Mouse (Mus musculus): ENCODE results near the gene Slc35a5. TPM values are rescaled to one million over a fixed set of nuclear protein-coding genes. Genes with fewer than 3 reads are reported as not detected.

Gene Slc35a5
- polyA plus RNA-seq, 1 experiment = 65.0 TPM

DNA sequence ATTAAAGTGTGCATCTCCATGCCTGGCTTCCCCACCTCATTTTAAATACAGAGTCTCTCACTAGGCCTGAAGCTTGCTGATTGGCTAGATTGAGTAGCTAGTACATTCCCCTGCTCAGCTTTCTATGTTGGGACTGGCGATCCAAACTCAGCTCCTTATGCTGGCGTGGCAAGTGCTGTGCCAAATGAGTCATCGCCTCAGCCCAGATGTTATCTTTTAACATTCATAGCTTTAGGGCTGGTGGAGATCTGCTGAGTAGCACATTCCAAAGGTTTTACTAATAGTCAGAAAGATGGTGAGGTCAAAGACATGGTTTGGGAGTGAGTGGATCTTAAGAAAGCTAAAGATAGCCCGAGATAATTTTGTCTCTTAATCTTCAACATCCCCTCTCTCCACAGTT is 48.0 kb downstream of the Slc35a5 start:
- Histone ChIP-seq H3K36me3 (ENCODE audit: control insufficient read depth, insufficient read depth, low read length) (no peaks in the 10 kb centered on the region), H3K4me3 (ENCODE audit: control insufficient read depth, low read depth, low read length) (no peak overlapping the region), H3K27me3 (ENCODE audit: control insufficient read depth, insufficient read depth, low read length) (no peaks in the 10 kb centered on the region), H3K27ac (ENCODE audit: control insufficient read depth, insufficient read depth, low read depth, low read length) (no peak overlapping the region), H3K4me1 (ENCODE audit: control insufficient read depth, insufficient read depth, low read length) (no peaks in the 10 kb centered on the region)
- no peak for TF ChIP-seq CTCF (IDR thresholded peaks at IDR 0.05; ENCODE audit: control insufficient read depth, insufficient read depth, insufficient replicate concordance, low read depth, low read length)

DNA sequence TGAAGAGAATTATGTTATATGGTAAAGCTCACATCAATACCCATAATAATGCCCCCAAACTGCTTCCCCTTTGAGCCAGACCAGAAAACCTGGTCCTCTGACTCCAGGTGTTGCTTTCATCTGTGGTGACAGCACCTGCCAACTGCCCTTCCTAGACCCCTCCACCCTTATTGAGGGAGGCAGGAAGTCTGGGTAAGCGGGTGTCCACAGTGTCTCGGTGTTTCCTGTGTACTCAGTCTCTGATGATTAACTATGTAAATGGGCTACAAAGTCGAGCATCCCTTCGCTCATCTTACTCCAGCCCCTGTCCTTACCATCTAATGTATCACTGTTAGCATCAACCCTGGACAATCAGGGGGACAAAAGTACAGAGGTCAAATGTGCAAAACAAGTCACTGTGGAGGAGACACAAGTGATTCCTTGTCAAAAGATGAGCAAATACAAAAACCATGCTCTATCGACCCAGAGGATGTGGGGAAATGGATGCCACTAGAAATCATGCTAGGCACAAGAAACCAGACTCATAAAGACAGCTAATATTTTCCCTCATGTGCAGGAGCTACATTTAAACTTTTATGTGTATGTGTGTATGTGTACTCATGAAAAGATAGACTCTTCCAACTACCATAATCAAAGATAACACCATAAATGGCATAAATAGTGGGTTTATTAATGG is 50.2 kb downstream of the Slc35a5 start:
- Histone ChIP-seq H3K27ac (ENCODE audit: control insufficient read depth, insufficient read depth, low read depth, low read length) (no peak overlapping the region), H3K4me1 (ENCODE audit: control insufficient read depth, insufficient read depth, low read length) (no peaks in the 10 kb centered on the region), H3K4me3 (ENCODE audit: control insufficient read depth, low read depth, low read length) (no peak overlapping the region), H3K36me3 (ENCODE audit: control insufficient read depth, insufficient read depth, low read length) (no peaks in the 10 kb centered on the region), H3K27me3 (ENCODE audit: control insufficient read depth, insufficient read depth, low read length) (no peaks in the 10 kb centered on the region)
- TF ChIP-seq POLR2A (IDR thresholded peaks at IDR 0.05; ENCODE audit: control insufficient read depth, low read depth, low read length) = no peak
- TF ChIP-seq CTCF (IDR thresholded peaks at IDR 0.05; ENCODE audit: control insufficient read depth, insufficient read depth, insufficient replicate concordance, low read depth, low read length) = no peak

DNA sequence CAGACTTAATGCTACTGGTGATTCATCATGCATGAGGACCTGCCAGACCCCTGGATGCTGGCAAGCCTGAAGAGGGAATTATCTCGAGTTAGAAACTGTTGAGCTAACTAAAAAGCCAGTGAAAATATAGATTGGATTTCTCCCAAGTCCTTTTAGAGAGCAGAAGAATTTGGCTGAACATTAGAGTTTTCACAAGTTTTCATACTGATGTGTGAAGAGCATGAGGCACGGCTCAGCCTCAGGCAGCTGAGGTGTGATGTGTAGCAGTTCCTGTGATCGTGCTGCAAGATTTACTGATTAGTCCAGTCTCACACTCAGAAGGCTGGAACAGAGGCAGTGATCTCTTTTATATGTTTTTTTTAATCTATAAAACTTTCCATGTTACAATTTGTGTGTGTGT is 53.5 kb downstream of the Slc35a5 start:
- Histone ChIP-seq H3K36me3 (ENCODE audit: control insufficient read depth, insufficient read depth, low read length) (no peaks in the 10 kb centered on the region), H3K27me3 (ENCODE audit: control insufficient read depth, insufficient read depth, low read length) (no peaks in the 10 kb centered on the region), H3K27ac (ENCODE audit: control insufficient read depth, insufficient read depth, low read depth, low read length) (no peak overlapping the region), H3K4me3 (ENCODE audit: control insufficient read depth, low read depth, low read length) (no peak overlapping the region), H3K4me1 (ENCODE audit: control insufficient read depth, insufficient read depth, low read length) (no peaks in the 10 kb centered on the region)
- TF ChIP-seq CTCF (IDR thresholded peaks at IDR 0.05; ENCODE audit: control insufficient read depth, insufficient read depth, insufficient replicate concordance, low read depth, low read length) (no peak), POLR2A (IDR thresholded peaks at IDR 0.05; ENCODE audit: control insufficient read depth, low read depth, low read length) (no peak)

DNA sequence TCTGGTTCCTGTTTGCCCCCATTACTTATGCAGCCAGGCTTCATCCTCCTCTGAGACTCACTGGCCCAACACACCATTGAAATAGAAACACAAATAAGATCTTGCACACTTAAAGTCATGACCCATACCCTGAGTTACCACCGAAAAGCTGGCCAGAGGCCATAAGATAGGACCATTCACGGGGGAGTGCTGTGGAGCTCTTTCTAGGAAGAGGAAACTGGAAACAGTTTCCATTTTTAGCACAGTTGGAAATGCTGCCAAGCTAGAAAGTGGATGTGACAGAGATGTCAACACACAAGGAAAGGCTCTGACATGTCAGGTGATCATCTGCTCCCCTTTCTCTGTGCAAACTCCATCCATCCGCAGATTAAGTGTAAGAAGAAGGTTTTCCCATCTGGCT is 57.6 kb downstream of the Slc35a5 start:
- no peak for TF ChIP-seq POLR2A (IDR thresholded peaks at IDR 0.05; ENCODE audit: control insufficient read depth, low read depth, low read length)
- TF ChIP-seq CTCF (IDR thresholded peaks at IDR 0.05; ENCODE audit: control insufficient read depth, insufficient read depth, insufficient replicate concordance, low read depth, low read length) = no peak
- Histone ChIP-seq H3K27me3 (ENCODE audit: control insufficient read depth, insufficient read depth, low read length) (no peaks in the 10 kb centered on the region), H3K4me1 (ENCODE audit: control insufficient read depth, insufficient read depth, low read length) (peaks cover 7% of the 10 kb centered on the region), H3K27ac (ENCODE audit: control insufficient read depth, insufficient read depth, low read depth, low read length) (no peak overlapping the region), H3K36me3 (ENCODE audit: control insufficient read depth, insufficient read depth, low read length) (no peaks in the 10 kb centered on the region), H3K4me3 (ENCODE audit: control insufficient read depth, low read depth, low read length) (no peak overlapping the region)

DNA sequence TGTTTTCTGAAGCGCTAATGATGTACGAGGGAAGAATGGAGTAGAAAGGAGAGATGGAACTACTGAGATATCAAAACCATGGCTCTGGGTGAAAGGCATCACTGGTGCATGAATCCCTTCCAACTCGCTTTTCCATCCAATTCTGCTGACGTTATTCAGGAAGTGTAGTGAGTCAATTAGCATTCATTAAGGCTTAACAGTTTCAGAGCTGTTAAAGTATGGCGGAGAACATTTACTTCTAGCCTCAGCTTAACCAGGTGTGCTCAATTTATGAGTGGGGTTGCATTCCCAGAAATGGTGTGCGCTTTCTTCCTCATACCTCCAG is 59.7 kb downstream of the Slc35a5 start:
- H3K4me1 ChIP-seq (ENCODE audit: control insufficient read depth, insufficient read depth, low read length) = peaks cover 10% of the 10 kb centered on the region
- no peaks in the 10 kb centered on the region for H3K27me3 ChIP-seq (ENCODE audit: control insufficient read depth, insufficient read depth, low read length)
- no peak overlapping the region for H3K27ac ChIP-seq (ENCODE audit: control insufficient read depth, insufficient read depth, low read depth, low read length)
- H3K4me3 ChIP-seq (ENCODE audit: control insufficient read depth, low read depth, low read length) = no peak overlapping the region
- TF ChIP-seq POLR2A (IDR thresholded peaks at IDR 0.05; ENCODE audit: control insufficient read depth, low read depth, low read length) (no peak), CTCF (IDR thresholded peaks at IDR 0.05; ENCODE audit: control insufficient read depth, insufficient read depth, insufficient replicate concordance, low read depth, low read length) (no peak)
- no peaks in the 10 kb centered on the region for H3K36me3 ChIP-seq (ENCODE audit: control insufficient read depth, insufficient read depth, low read length)

DNA sequence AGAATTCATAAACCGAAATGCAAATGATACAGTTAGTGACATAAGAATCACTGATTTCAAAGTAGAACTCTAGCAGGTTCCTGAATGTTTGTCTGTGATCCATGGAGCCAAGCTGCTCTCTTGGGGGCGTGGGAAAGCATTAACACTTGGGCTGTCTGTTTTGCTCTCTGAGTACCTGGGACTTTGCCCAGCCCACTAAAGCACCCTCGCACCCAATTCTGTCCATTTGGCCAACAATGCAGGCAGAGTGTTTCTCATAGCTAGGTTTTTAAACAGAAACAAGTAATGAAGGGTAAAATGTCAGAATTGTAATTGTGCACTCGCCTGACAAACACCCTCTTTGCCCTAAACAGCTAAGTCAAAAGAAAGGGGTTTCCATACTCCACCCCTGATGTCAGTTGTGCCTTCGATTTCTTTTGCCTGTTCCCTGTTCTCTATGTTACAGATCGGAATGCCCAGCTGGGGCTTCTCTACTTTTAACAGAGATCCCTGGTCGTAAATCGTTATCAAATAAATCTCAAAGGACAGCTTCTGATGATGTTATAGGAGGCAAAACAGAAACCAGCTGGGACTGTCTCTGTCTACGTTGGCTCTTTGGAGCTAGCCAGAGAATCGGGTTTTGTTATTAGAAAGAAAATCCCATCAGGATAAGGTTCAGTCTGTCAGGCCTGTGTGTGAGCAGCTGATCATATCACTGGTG is 60.2 kb downstream of the Slc35a5 start:
- Histone ChIP-seq H3K27ac (ENCODE audit: control insufficient read depth, insufficient read depth, low read depth, low read length) (no peak overlapping the region), H3K27me3 (ENCODE audit: control insufficient read depth, insufficient read depth, low read length) (no peaks in the 10 kb centered on the region), H3K4me1 (ENCODE audit: control insufficient read depth, insufficient read depth, low read length) (peaks cover 10% of the 10 kb centered on the region), H3K36me3 (ENCODE audit: control insufficient read depth, insufficient read depth, low read length) (no peaks in the 10 kb centered on the region), H3K4me3 (ENCODE audit: control insufficient read depth, low read depth, low read length) (no peak overlapping the region)
- TF ChIP-seq POLR2A (IDR thresholded peaks at IDR 0.05; ENCODE audit: control insufficient read depth, low read depth, low read length) (no peak), CTCF (IDR thresholded peaks at IDR 0.05; ENCODE audit: control insufficient read depth, insufficient read depth, insufficient replicate concordance, low read depth, low read length) (no peak)

DNA sequence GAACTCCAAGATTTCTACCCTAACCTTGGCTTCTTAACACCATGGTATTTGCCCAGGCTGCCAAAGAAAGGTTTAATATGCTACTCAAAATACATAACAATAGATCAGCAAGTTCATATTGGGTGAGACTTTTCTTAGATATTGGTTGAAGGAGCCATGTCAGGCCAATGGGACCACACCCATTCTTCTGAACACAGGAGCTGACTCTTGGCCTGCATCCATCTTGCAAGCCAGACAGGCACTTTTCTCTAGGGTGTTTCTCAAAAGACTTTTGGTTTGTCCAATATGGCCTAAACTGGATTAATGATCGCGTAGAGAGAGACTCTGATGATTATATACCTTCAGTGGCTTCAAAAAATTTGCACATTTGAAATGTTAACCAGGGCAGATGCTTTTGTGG is 61.0 kb downstream of the Slc35a5 start:
- TF ChIP-seq CTCF (IDR thresholded peaks at IDR 0.05; ENCODE audit: control insufficient read depth, insufficient read depth, insufficient replicate concordance, low read depth, low read length) = no peak
- no peak for TF ChIP-seq POLR2A (IDR thresholded peaks at IDR 0.05; ENCODE audit: control insufficient read depth, low read depth, low read length)
- Histone ChIP-seq H3K27ac (ENCODE audit: control insufficient read depth, insufficient read depth, low read depth, low read length) (no peak overlapping the region), H3K4me1 (ENCODE audit: control insufficient read depth, insufficient read depth, low read length) (peaks cover 10% of the 10 kb centered on the region), H3K36me3 (ENCODE audit: control insufficient read depth, insufficient read depth, low read length) (no peaks in the 10 kb centered on the region), H3K27me3 (ENCODE audit: control insufficient read depth, insufficient read depth, low read length) (no peaks in the 10 kb centered on the region), H3K4me3 (ENCODE audit: control insufficient read depth, low read depth, low read length) (no peak overlapping the region)

Data from testis, adult 2 months (tissue).